Mouse (Mus musculus) liver, adult 2 months (tissue): ENCODE results near the gene Nck2. TPM values are rescaled to one million over a fixed set of nuclear protein-coding genes. Genes with fewer than 3 reads are reported as not detected.
"Not testable (repeated sequence)": the region's sequence is repeated elsewhere in the genome, so short reads cannot be mapped to it uniquely, and the experiment has no call there.

Experiments used
- DNase-seq: peaks from one replicate; pipeline ENCODE4 v3.0.0-alpha.2; 2011; ENCODE audit warnings: low read depth, low spot score; ENCODE audit errors: extremely low read depth
- H3K27ac ChIP-seq: fragments of 200-500 bp; replicated peaks from 2 replicates; pipeline ENCODE4 v1.5.1; 2012; ENCODE audit warnings: low read depth, mild to moderate bottlenecking, control low read depth, inconsistent platforms, low read length; ENCODE audit not compliant: insufficient read depth
- H3K27me3 ChIP-seq: fragments of 200-500 bp; 2 replicates; pipeline ENCODE4 v1.6.1; 2012; ENCODE audit warnings: mild to moderate bottlenecking, moderate library complexity, low read length, inconsistent platforms; ENCODE audit not compliant: control insufficient read depth, insufficient read depth
- H3K36me3 ChIP-seq: fragments of 200-500 bp; 2 replicates; pipeline ENCODE4 v1.6.1; 2012; ENCODE audit warnings: low read length, inconsistent platforms; ENCODE audit not compliant: control insufficient read depth, insufficient read depth
- H3K4me1 ChIP-seq: fragments of 200-500 bp; 2 replicates; pipeline ENCODE4 v1.6.1; 2011; ENCODE audit warnings: low read length; ENCODE audit not compliant: control insufficient read depth, insufficient read depth
- H3K4me3 ChIP-seq: fragments of 200-500 bp; 2 replicates; pipeline ENCODE4 v1.5.1; 2011; ENCODE audit warnings: low read depth, mild to moderate bottlenecking, control low read depth, low read length, moderate library complexity; ENCODE audit not compliant: insufficient read depth
- H3K79me2 ChIP-seq: fragments of 200-500 bp; 2 replicates; pipeline ENCODE4 v1.6.1; 2012; ENCODE audit warnings: inconsistent platforms, mild to moderate bottlenecking, low read length, moderate library complexity; ENCODE audit not compliant: control insufficient read depth, insufficient read depth
- H3K9ac ChIP-seq: fragments of 200-500 bp; 2 replicates; pipeline ENCODE4 v1.6.1; 2012; ENCODE audit warnings: low read depth, mild to moderate bottlenecking, control low read depth, inconsistent platforms, low read length
- CTCF ChIP-seq: fragments of 200-500 bp; IDR thresholded peaks from 2 replicates; pipeline ENCODE4 v1.5.1; 2011; ENCODE audit warnings: low read depth, low read length, control low read depth
- POLR2A ChIP-seq: fragments of 200-500 bp; IDR thresholded peaks from 2 replicates; pipeline ENCODE4 v1.6.1; 2011; ENCODE audit warnings: low read length, control low read depth; ENCODE audit not compliant: insufficient read depth; ENCODE audit errors: extremely low read depth
- WGBS: fragments of 180-500 bp; shearing (Covaris S2); methylation state at CpG from one replicate; pipeline ENCODE4 v1.1.7; 2018; 5-methylcytosine and 5-hydroxymethylcytosine counted together
- polyA plus RNA-seq: library from polyadenylated mRNA; depleted of rRNA; stranded (reverse); fragments of >200 nt; gene quantifications from 2 replicates; pipeline ENCODE4 v1.2.3, GENCODE M21; 2012
- total RNA-seq: library from RNA; depleted of rRNA; stranded (reverse); fragments of >200 nt; gene quantifications from 2 replicates; pipeline ENCODE4 v1.2.3, GENCODE M21; 2014

The Nck2 gene
- total and polyA plus RNA-seq, 2 experiments: 2.5 to 3.0 TPM

GRCm38 (mm10) chr1:43524332-43524731 lies 80.0 kb downstream of the Nck2 start:
- H3K9ac ChIP-seq: no peak overlapping the region
- H3K79me2 ChIP-seq: no peaks in the 10 kb centered on the region
- TF ChIP-seq POLR2A: no peak
- no peak for TF ChIP-seq CTCF
- H3K27ac ChIP-seq: no peak overlapping the region
- DNase-seq: no peak
- no peaks in the 10 kb centered on the region for H3K27me3 ChIP-seq
- peaks cover 3% of the 10 kb centered on the region; the same call in 1 of the 2 replicates for H3K4me1 ChIP-seq
- H3K4me3 ChIP-seq: no peak overlapping the region
- H3K36me3 ChIP-seq: no peaks in the 10 kb centered on the region
- WGBS: 63% methylated on average over 3 of the region's 3 CpGs

DNA sequence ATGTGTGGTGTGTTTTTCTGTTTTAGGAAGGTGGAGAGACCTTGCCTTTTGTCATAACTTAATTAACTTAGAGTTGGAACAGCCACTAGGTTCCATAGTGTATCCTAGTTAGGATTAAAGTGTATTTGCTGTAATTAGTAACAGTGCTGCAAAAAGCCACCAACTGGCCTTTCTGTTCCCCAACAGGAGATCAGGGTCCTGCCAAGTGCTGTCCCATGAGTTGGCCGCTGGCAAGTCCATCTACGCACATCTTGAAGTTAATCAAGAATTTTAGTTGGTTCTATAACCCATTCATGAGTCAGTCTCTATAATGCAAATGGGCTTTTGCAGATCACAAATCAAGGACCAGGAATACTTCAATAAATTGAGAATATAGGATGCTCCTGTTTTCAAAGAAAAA lies 83.9 kb downstream of the Nck2 start:
- Histone ChIP-seq H3K4me3 (no peak overlapping the region), H3K27me3 (no peaks in the 10 kb centered on the region), H3K36me3 (no peaks in the 10 kb centered on the region), H3K4me1 (peaks cover 6% of the 10 kb centered on the region), H3K27ac (no peak overlapping the region), H3K79me2 (no peaks in the 10 kb centered on the region), H3K9ac (no peak overlapping the region)
- 94% methylated on average over 2 of the region's 2 CpGs for WGBS
- DNase-seq: no peak
- TF ChIP-seq POLR2A (no peak), CTCF (no peak)

- no peaks in the 10 kb centered on the region for H3K79me2 ChIP-seq
- WGBS: 100% methylated on average over 1 of the region's 1 CpGs
These were observed 84.7 kb downstream of the Nck2 start for GRCm38 (mm10) chr1:43529086-43529485.

DNA sequence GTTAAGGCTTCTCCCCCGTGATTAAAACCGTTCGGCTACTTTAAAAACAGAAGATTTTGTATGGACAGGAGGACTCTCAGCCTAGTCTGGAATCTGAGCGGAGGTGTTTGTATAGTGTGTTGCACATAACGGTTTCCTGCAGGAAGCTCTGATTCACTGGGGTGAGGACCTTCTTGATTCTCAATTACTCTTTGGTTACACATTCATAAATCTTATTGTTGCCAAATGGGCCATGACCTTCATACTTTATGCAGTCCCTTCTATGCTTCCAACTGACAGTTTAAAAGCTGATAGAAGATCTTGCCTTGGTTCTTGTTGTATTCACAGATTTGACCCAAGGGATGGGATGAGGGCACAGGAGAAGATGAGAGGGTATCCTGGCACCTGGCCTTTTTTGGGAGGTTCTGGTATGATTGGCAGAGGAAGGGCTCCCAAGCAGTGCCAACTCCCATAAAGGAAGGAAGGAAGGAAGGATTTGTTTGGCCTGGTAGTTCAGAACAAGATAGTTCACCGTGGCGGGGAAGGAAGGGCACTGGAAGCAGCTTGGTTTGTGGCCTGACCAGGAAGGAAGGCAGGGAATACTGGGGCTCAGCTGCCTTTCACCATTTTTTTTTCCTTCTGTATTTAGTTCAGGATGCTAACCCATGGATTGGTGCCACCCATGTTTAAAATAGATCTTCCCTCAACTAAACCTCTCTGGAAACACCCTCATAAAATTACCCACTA lies 86.1 kb downstream of the Nck2 start:
- H3K4me3 ChIP-seq: no peak overlapping the region
- H3K27me3 ChIP-seq: no peaks in the 10 kb centered on the region
- TF ChIP-seq CTCF (no peak), POLR2A (no peak)
- no peak overlapping the region for H3K27ac ChIP-seq
- H3K9ac ChIP-seq: no peak overlapping the region
- H3K79me2 ChIP-seq: no peaks in the 10 kb centered on the region
- H3K36me3 ChIP-seq: no peaks in the 10 kb centered on the region
- 47% methylated on average over 7 of the region's 7 CpGs for WGBS
- DNase-seq: peak; percentile 61
- H3K4me1 ChIP-seq: peaks cover 10% of the 10 kb centered on the region

More at GRCm38 (mm10) chr1:43529086-43529485, 84.7 kb downstream of the Nck2 start:
- DNase-seq: no peak
- no peak overlapping the region for H3K4me3 ChIP-seq
- TF ChIP-seq POLR2A (no peak), CTCF (no peak)
- H3K27ac ChIP-seq: no peak overlapping the region
- no peaks in the 10 kb centered on the region for H3K36me3 ChIP-seq
- H3K27me3 ChIP-seq: no peaks in the 10 kb centered on the region
- peaks cover 6% of the 10 kb centered on the region for H3K4me1 ChIP-seq
- H3K9ac ChIP-seq: no peak overlapping the region

DNA sequence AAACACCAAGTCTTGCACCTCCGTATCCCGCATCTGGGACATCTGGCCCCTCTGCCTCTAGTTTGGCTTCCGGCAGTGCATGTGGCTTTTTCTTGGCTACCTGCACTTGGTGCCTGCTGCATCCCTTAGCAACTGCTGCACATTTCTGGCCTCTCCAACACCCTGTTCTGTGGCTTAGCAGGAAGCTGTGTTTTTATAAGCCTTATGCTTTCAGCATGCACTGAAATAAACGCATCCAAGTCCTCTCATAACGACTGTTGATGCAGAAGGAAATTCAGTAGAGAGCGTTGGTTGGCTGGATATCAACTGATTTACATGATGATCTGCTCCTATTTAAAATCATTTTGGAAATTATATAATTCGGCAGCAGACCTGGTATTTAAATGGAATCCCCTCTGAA lies 86.9 kb downstream of the Nck2 start:
- Histone ChIP-seq H3K36me3 (no peaks in the 10 kb centered on the region), H3K27me3 (no peaks in the 10 kb centered on the region), H3K4me3 (no peak overlapping the region), H3K9ac (no peak overlapping the region), H3K4me1 (peaks cover 10% of the 10 kb centered on the region), H3K79me2 (no peaks in the 10 kb centered on the region), H3K27ac (no peak overlapping the region)
- DNase-seq: no peak
- WGBS: 92% methylated on average over 7 of the region's 7 CpGs
- TF ChIP-seq POLR2A: no peak
- TF ChIP-seq CTCF: no peak

DNA sequence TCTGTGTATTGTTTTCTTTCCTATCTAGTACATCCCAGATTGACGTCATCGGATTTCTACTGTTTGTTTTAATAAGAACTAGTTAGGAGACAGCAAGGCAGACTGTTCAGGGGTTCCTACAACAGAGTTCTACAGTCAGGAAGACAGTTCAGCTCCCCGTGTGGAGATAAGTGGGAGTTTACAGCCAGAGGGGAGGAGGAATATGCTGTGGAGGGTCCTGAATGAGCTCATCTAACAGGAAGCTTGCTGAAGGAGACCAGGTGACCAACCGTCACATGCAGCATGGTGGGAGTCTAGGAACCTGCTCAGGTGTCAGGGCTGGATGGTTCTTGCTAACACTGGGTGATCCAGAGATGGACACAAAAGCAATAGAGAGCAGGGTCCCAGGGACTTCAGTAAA lies 87.9 kb downstream of the Nck2 start:
- Histone ChIP-seq H3K27ac (no peak overlapping the region), H3K4me1 (peaks cover 10% of the 10 kb centered on the region), H3K4me3 (no peak overlapping the region), H3K79me2 (no peaks in the 10 kb centered on the region), H3K27me3 (no peaks in the 10 kb centered on the region), H3K36me3 (no peaks in the 10 kb centered on the region; the same call in 1 of the 2 replicates), H3K9ac (no peak overlapping the region)
- peak; percentile 5 for DNase-seq
- no peak for TF ChIP-seq CTCF
- TF ChIP-seq POLR2A: no peak
- WGBS: 74% methylated on average over 4 of the region's 4 CpGs

DNA sequence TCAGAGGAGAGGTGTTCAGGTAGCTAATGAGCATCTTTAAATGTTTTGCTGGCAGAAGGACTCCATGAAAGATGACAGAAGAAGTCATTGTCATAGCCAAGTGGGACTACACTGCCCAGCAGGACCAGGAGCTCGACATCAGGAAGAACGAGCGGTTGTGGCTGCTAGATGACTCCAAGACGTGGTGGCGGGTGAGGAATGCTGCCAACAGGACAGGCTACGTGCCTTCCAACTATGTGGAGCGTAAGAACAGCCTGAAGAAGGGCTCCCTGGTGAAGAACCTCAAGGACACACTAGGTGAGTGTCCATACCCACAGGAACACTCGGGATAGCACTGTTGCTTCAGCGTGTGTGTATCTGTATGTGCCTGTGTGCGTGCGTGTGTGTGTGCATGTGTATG lies 89.1 kb downstream of the Nck2 start:
- not testable (repeated sequence) for DNase-seq, H3K4me3 ChIP-seq, H3K36me3 ChIP-seq, H3K4me1 ChIP-seq, H3K9ac ChIP-seq, H3K79me2 ChIP-seq, H3K27ac ChIP-seq, H3K27me3 ChIP-seq
- 97% methylated on average over 11 of the region's 11 CpGs for WGBS
